Mouse (Mus musculus) ES-E14 (cell line): ENCODE measurements around the gene Fam3c. TPM values are rescaled to one million over a fixed set of nuclear protein-coding genes. Genes with fewer than 3 reads are reported as not detected.
"Not testable (repeated sequence)": the region's sequence is repeated elsewhere in the genome, so short reads cannot be mapped to it uniquely, and the experiment has no call there.

Experiments
- DNase-seq: peaks from one replicate; pipeline ENCODE4 v3.0.0-alpha.2; 2013; ENCODE audit warnings: low read depth, low spot score
- H3K27ac ChIP-seq: 2 replicates; pipeline ENCODE4 v1.5.1; 2012; ENCODE audit warnings: low read depth, mild to moderate bottlenecking, low read length, moderate library complexity, mixed read lengths; ENCODE audit not compliant: poor library complexity, insufficient read depth, severe bottlenecking
- H3K36me3 ChIP-seq: 2 replicates; pipeline ENCODE4 v1.6.1; 2012; ENCODE audit warnings: mild to moderate bottlenecking, low read length, moderate library complexity, mixed read lengths; ENCODE audit not compliant: control insufficient read depth, poor library complexity, insufficient read depth, severe bottlenecking
- H3K4me1 ChIP-seq, 2 experiments: fragments of 150-350 bp in 1 of 2; sonication (generic) in 1 of 2; 2 replicates each; pipeline ENCODE4 v1.6.1; 2012; ENCODE audit warnings: low read length in 2 of 2, mild to moderate bottlenecking in 1 of 2, mixed read lengths in 1 of 2; ENCODE audit not compliant: control insufficient read depth in 2 of 2, insufficient read depth in 2 of 2, poor library complexity in 1 of 2
- H3K4me3 ChIP-seq, 2 experiments: fragments of 150-350 bp in 1 of 2; sonication (generic) in 1 of 2; 2 replicates each; pipeline ENCODE4 v1.5.1; 2012; ENCODE audit warnings: low read length in 2 of 2, low read depth in 1 of 2, mild to moderate bottlenecking in 1 of 2, mixed read lengths in 1 of 2; ENCODE audit not compliant: insufficient read depth in 1 of 2, poor library complexity in 1 of 2, severe bottlenecking in 1 of 2
- H3K9ac ChIP-seq: 2 replicates; pipeline ENCODE4 v1.6.1; 2012; ENCODE audit warnings: low read depth, mild to moderate bottlenecking, low read length, mixed read lengths; ENCODE audit not compliant: poor library complexity, insufficient read depth, severe bottlenecking
- H3K9me3 ChIP-seq: fragments of 150-350 bp; sonication (generic); 2 replicates; pipeline ENCODE4 v1.6.1; 2012; ENCODE audit warnings: low read depth, mild to moderate bottlenecking, low read length; ENCODE audit not compliant: control insufficient read depth, insufficient read depth
- CHD2 ChIP-seq: IDR thresholded peaks from 2 replicates; pipeline ENCODE4 v1.6.1; 2014; ENCODE audit warnings: mild to moderate bottlenecking, low read depth, low read length, inconsistent platforms
- HCFC1 ChIP-seq: IDR thresholded peaks from 2 replicates; pipeline ENCODE4 v1.6.1; 2012; ENCODE audit warnings: low read length, inconsistent platforms, borderline replicate concordance; ENCODE audit not compliant: insufficient read depth
- MAFK ChIP-seq: IDR thresholded peaks from 2 replicates; pipeline ENCODE4 v1.6.1; 2014; ENCODE audit warnings: mild to moderate bottlenecking, low read depth, low read length, inconsistent platforms; ENCODE audit not compliant: insufficient read depth
- ZC3H11A ChIP-seq: IDR thresholded peaks from 2 replicates; pipeline ENCODE4 v1.6.1; 2012; ENCODE audit warnings: low read depth, mild to moderate bottlenecking, inconsistent platforms, low read length, borderline replicate concordance
- ZNF384 ChIP-seq: IDR thresholded peaks from 2 replicates; pipeline ENCODE4 v1.6.1; 2012; ENCODE audit warnings: low read depth, low read length, inconsistent platforms
- in situ Hi-C, 2 experiments: fragments of 600-800 bp; cut with MboI; formaldehyde crosslinking; loops; one replicate each; pipeline ENCODE4 v1.15.1; 2025; ENCODE audit warnings: low sequenced_read_pairs in 2 of 2, inconsistent platforms in 1 of 2; ENCODE audit not compliant: unreplicated experiment in 2 of 2
- total RNA-seq: library from RNA; depleted of rRNA; stranded (reverse); fragments of 300-350 nt; gene quantifications from 2 replicates; pipeline ENCODE4 v1.2.3, GENCODE M21; 2012; rRNA removed

Fam3c gene
- total RNA-seq, 1 experiment, result 68.2 TPM

- no peaks in the 10 kb centered on the region for H3K9me3 ChIP-seq
- H3K9ac ChIP-seq, result no peak overlapping the region
- no peaks in the 10 kb centered on the region for H3K36me3 ChIP-seq
- no peak for DNase-seq
- TF ChIP-seq ZC3H11A (no peak), CHD2 (no peak), ZNF384 (no peak)
- in situ Hi-C loops, result no loop called here
- H3K4me1 ChIP-seq, result no peaks in the 10 kb centered on the region
- H3K4me3 ChIP-seq, result no peak overlapping the region
- no peak overlapping the region for H3K27ac ChIP-seq
Observed at GRCm38 (mm10) chr6:22266018-22266417, 90.0 kb downstream of the Fam3c start.

GRCm38 (mm10) chr6:22264094-22264493 is 91.9 kb downstream of the Fam3c start:
- H3K9me3 ChIP-seq, H3K4me3 ChIP-seq, H3K4me1 ChIP-seq, DNase-seq, H3K36me3 ChIP-seq, H3K27ac ChIP-seq, H3K9ac ChIP-seq, in situ Hi-C loops: not testable (repeated sequence)

GRCm38 (mm10) chr6:22262519-22262918 is 93.5 kb downstream of the Fam3c start:
- H3K27ac ChIP-seq, result no peak overlapping the region
- no peaks in the 10 kb centered on the region for H3K36me3 ChIP-seq
- no peak overlapping the region for H3K4me3 ChIP-seq
- TF ChIP-seq ZC3H11A (no peak), CHD2 (no peak), MAFK (no peak), HCFC1 (no peak), ZNF384 (no peak)
- DNase-seq, result no peak
- no peaks in the 10 kb centered on the region for H3K9me3 ChIP-seq
- in situ Hi-C loops, result no loop called here
- no peaks in the 10 kb centered on the region for H3K4me1 ChIP-seq
- H3K9ac ChIP-seq, result no peak overlapping the region

- Histone ChIP-seq H3K9ac (no peak overlapping the region), H3K27ac (no peak overlapping the region), H3K36me3 (no peaks in the 10 kb centered on the region), H3K4me1 (no peaks in the 10 kb centered on the region), H3K9me3 (no peaks in the 10 kb centered on the region), H3K4me3 (no peak overlapping the region)
- no peak for TF ChIP-seq HCFC1
- TF ChIP-seq CHD2, result no peak
- no peak for TF ChIP-seq MAFK
- no peak for TF ChIP-seq ZC3H11A
- no peak for TF ChIP-seq ZNF384
- in situ Hi-C loops, result no loop called here
- DNase-seq, result no peak
Observed at GRCm38 (mm10) chr6:22258784-22259183, 97.3 kb downstream of the Fam3c start.

Other genes with a start within 250 kb of the Fam3c start
- 0.58 and 0.62 TPM in 2 replicates for gene Wnt16, start 68.0 kb downstream of the Fam3c start, total RNA-seq